Mouse (Mus musculus) retina, adult 2 months (tissue): ENCODE measurements around the gene Fnbp1.

Source experiments
- DNase-seq: peaks from one replicate; pipeline ENCODE4 v3.0.0-alpha.2; 2012; ENCODE audit warnings: low read depth, low spot score

Gene Fnbp1

DNA sequence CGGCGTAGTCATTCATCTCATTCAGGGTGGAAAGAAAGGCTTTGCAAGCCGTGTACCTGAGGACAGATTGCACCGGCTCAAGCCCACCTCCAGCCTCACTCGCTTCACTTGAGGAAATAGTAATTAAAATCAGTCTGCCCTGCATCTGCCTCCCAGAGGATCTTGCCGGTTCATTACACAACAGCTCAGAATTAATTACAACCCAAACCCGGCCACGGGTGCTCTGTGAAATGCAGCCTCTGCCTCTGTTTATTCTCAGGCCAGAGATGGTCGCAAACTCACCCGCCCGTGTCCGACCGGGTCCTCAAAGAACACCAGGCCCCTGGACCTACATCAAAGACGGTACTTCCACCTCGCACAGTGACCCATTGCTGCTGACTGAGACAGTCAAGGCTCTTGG lies 45.7 kb downstream of the Fnbp1 start:
- no peak for DNase-seq

DNA sequence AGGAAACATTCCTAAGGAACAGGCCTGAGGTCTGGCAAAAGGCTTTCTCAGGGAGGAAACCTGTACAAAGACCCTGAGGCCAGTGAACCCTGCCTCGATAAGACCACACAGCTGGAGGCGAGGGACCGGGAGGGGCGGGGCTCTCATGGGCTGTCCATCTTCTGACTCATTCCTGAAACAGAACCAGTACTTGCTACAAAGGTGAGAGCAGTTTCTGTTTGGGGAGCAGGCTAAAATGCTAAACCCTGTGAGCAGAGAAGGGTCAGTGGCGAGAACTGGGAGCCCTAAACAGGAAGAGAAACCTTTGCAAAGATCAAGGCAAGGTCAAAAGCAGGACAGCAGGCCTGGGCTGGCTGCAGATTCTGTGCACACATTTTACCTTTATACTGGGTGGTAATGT lies 47.2 kb downstream of the Fnbp1 start:
- no peak for DNase-seq

DNA sequence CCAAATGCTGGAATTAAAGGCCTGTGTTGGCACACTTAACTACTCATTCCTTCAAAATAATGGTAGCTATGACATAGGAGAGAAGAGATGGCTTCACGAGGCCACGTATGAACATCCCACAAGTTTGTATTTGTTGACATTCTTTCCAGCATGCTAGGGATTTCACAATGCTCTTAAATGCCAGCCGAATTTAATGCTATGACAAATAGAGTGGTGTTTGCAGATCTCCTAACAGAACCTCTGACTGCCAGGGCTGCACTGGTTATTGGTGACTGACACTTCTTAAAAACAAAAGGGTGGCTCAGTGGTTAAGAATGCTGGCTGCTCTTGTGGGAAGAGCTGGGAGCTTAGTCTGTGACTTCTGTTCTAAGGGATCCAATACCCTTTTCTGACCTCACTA lies 48.9 kb downstream of the Fnbp1 start:
- DNase-seq, result no peak

DNA sequence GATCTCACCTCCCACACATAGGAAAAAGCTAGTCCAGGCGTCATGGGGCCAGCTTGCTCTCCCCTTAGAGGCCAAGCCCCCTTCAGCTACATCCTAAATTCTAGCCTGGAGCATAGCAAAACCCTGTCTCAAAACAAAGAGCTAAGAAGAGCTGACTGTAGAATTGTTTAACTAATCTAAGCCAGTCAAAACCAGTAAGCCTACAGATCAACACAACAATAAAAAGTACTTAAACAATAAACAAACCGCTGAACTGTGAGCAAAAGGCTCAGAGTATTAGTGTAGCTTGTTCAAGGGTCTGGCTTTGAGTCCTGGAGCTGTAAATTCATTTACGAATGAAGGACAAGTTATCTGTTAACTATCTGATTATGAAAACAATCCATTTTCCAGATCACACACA lies 50.6 kb downstream of the Fnbp1 start:
- DNase-seq, result no peak

DNA sequence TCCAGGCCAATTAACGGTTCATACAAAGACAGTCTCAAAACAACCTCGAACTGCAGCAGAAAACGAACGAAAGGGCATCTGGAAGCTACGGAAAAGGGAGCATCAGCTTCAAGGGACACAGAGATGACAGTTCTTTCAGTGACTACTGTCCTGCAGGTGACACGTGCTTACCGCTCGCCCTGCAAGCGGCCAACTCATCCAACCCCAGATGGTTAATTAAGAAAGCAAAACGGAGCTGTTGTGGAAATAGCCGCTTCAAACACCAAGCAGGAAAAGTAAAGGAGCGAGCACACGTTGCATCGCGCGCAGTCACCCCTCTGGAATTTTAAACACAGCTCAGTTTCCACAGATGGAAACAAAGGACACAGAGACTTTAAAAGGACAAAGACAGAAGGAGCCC lies 52.2 kb downstream of the Fnbp1 start:
- DNase-seq, result no peak

DNA sequence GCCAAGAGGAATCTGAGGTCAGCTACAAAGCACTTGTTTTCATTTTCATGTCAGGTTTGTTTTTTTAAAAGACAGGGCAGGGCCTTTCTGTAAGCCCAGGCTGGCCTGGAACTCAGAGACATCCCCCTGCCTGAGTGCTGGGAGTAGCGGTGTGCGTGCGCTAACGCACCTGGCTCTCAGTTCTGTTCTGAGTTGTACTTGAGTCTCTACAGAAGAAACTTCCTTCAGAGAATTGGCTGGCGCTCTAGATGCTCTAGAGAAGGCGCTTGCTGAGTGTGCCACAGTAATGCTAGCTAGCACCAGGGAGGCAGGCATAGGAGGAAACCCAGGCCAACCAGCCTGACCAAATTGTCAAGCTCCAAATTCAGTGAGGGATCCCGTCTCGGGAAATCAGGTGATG lies 52.9 kb downstream of the Fnbp1 start:
- no peak for DNase-seq

DNA sequence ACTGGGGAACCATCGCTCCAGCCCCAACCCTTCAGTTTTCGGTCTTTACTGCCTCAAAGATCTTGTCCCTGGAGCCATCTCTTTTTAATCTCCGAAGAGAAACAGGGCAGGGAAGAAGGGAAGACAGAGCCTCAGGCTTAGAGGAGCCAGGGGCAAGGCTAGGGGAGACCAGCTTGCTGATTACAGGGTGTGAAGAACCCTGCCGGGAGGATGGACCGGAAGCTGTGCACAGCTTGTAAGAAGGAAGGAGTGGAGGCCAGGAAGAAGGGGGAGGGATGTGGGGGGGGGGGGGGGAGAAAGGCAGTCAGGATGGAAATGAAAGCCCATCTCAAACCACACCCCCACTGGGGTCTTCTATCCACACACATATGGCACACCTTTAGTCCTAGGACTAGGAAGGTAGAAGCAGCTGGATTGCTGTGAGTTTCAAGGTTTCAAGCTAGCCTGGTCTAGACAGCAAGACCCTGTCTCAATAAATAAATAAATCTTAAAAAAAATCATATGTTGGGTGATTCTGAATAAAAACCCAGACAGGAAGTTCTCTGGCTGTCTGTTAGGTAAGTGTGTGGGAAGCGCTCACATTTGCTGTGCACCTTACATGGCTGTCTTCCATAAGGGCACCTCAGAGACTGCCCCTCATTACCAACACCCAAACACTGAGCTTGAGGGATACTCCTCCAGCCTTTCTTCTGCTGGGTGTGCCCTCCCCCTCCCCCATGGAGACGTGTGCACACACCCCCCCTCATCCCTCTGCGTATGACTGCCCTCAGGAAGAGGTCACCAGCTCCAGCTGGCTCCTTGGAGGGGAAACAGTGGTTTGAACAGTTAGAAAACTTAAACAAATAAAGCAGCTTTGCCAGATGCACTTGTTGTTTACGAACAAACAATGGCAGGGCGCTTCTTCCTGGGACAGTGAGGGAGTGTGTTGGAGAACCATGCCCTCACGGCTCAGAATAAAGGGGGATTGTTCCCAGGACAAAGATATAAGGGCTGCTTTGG lies 53.8 kb downstream of the Fnbp1 start:
- DNase-seq, result no peak

DNA sequence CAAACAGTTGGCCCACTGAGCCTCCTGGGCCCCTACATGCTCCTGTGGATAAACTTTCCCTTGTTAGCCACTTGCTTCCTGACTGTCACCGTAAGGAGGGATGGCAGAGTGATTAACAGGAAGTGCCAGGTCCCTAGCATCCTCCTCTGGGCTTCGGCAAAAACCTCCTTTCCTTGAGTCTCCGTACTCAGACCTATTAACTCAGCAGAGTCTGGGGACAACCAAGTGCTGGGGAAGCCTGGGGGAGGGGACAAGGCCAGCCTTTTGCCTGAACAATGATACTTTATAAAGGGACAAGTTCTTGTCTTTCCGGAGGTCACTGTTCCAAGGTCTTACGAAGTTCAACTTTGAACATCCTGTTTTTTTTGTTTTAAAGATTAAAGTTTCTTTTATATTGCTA lies 54.7 kb downstream of the Fnbp1 start:
- DNase-seq, result no peak

DNA sequence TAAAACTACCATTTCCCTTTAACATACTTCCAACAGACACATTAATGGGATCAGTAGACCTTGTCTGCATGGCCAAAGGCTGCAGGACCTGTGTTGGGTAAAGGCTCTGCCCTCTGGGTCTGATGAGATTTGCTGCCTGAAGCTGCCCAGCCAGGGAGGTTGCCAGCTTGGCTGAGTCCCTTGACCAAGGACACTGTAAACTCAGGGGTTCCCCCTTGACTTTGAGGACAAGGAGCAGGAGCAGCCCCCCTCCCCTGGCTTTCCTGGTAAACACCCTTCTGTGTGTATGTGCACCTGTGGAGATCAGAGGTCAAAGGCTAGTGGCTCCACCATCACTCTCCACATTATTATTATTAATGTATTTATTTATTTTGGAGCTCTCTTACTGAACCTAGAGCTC lies 55.3 kb downstream of the Fnbp1 start:
- no peak for DNase-seq

DNA sequence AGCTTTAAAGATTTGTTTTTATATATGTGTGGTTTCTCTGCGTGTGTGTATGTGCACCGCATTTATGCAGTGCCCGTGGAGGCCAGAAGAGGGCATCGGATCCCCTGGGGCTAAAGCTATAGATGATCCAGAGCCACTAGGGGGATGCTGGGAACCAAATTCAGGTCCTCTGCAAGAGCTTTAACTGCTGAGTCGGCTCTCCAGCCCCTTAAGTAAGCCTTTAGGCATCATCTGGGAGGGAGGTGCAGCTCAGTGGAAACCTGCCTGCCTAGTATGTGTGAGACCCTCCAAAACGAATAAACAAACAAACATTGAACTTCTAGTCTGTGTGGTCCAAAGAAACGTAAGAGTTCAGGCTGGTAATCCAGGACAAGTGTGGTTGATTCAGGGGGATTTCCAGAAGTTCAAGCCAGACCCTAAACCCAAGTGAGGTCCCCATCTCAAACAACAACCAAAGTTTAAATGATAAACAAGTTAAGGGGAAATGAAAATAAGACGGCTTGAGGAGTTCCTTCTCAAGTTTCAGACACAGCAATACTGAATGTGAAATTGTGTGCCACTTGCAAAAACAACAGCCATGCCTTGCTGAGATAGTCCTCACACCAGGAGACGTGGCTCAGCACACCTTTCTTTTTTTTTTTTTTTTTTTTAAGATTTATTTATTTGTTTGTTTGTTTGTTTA lies 57.5 kb downstream of the Fnbp1 start:
- DNase-seq, result no peak

DNA sequence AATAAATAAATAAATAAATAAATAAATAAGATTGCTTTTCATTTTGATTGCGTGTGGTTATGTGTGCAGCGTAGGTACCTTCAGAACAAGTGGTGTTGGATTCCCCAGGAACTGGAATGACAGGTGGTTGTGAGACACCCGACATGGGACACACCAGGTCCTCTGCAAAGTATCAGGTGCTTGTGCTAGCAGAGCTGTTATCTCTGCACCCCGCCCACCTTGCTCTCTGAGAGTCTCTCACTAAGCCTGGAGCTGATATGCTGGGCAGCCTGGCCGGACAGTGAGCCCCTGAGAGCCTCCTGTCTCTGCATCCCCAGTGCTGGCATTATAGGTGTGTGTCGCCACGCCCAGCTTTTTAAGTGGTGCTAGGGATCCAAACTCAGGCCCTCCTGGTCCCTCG lies 58.4 kb downstream of the Fnbp1 start:
- no peak for DNase-seq

DNA sequence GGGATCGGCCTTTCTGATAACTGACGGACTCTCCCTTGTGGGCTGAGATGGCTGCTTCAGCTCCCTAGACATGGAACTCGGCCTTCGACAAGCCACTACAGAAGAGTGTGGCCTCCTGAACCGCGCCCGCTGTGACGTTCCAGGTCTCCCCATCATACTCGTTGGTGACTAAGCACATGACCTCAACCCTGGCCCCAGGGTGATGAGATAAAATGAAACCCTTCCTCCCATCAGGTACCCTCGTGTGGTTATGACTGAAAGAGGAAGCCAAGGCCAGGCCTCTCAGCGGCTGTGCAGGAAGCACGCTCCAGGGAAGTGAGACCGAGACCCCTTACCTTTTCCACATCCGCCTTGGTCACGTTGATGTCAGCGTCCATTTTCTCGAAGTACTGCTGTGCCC lies 59.2 kb downstream of the Fnbp1 start:
- DNase-seq, result no peak

DNA sequence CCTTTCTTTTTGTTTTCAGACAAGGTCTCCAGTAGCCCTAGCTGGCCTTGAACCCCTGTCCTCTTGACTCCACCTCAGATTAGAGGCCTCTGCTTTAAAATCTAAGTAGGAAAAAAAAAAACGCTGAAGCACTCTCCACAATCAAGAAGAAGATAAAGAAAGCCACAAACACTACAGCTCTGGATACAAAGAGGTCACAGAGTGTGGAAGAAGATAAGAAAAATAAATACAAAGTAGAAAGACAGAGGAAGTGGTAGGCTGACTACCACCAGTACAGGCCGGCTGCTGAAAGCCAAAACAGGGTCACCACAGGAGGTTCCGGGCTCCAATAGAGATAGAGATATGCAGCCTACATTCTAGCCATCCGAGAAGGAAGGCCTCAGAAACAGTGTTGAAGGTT lies 60.5 kb downstream of the Fnbp1 start:
- no peak for DNase-seq

DNA sequence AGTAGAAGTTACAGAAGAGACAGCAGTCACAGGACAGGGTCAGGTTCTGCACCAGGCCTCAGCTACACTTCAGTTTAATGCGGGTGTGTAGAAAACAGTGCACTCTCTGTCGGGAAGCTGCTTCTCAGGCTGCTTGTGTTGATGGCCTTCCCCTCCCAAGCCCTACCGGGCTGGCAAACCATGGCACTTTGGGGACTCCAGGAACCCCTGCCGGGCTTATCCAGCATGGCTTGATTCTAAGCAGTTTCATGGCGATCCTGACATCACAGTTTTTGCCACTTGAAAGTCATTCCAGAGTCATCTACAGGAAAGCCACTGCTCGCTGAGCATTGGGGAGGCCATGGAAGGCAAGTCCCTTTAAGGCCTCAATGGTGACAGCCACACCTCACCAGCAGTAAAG lies 62.7 kb downstream of the Fnbp1 start:
- no peak for DNase-seq

DNA sequence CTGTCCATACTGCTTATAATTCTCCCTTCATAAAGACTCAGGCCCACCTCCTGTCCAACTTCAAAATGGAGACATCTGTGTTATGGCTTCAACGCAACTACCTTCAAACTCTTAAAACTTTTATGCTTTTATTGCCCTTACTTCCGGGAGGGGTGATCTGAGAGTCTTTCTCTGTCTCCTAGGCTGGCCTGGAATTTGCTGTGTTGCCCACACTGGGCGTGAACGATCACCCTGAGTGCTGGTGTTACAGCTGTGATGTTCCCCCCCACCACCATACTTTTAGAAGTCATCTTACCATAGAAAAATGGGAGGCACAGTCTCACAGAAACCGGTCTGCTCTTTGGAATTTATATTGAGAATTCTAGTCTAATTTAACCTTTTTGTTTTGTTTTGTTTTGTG lies 64.2 kb downstream of the Fnbp1 start:
- no peak for DNase-seq

DNA sequence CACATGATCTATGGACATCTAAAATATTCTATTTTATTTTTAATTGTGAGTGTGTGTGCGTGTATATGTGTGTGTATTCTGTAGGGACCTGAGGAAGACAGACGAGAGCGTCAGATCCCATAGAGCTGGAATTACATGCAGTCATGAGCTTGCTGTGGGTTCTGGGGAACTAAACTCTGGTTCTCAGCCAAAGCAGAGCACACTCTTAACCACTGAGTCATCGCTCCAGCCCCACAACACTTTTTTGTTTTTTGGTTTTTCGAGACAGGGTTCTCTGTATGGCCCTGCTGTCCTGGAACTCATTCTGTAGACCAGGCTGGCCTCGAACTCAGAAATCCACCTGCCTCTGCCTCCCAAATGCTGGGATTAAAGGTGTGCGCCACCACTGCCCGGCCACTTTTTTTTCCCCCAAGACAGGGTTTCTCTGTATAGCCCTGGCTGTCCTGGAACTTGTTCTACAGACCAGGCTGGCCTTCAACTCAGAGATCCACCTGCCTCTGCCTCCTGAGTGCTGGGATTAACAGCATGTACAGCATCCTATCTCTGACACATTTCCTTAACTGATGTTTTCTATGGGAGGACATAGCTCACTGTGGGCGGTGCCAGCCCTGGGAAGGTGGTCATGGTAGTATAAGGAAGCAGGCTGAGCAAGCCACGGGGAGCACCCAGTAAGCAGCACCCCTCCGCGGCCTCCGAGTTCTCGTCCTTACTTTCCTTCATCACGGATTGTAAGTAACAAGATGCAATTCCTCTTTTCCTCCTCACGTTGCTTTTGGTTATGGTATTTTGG lies 65.3 kb downstream of the Fnbp1 start:
- DNase-seq, result no peak

DNA sequence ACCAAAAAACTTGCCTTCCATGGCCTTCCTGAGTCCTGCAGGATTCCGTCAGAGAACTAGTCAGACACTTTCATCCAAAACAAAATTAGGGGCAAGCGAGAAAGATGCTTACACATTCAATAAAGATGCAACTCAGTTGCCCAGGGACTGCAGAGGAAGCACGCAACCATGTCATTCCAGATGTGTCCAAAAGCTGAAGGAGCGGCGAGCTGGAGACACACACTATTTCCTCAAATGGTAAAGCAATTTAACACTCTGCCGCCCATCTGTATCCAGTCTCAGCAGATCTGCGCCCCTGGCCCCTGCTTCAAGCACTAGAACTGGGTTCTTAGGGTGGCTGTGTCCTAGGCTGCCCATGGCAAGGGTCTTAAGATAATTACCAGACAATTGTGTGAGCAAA lies 66.0 kb downstream of the Fnbp1 start:
- DNase-seq, result no peak

DNA sequence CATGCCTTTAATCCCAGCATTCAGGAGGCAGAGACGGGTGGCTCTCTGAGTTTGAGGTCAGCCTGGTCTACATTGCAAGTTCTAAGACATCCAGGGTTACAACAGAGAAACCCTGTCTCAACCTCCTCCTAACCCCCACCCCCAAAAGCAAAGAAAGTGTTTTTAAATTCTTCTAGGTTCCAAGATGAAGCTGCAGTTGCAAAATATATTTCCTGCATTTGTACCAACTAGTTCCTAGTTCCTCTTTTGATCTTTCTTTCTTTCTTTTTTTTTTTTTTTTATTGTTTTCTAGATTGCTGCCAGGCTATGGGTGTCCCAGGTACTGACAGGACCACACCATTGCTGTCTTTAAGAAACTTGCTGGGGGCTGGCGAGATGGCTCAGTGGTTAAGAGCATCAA lies 66.6 kb downstream of the Fnbp1 start:
- DNase-seq, result no peak

DNA sequence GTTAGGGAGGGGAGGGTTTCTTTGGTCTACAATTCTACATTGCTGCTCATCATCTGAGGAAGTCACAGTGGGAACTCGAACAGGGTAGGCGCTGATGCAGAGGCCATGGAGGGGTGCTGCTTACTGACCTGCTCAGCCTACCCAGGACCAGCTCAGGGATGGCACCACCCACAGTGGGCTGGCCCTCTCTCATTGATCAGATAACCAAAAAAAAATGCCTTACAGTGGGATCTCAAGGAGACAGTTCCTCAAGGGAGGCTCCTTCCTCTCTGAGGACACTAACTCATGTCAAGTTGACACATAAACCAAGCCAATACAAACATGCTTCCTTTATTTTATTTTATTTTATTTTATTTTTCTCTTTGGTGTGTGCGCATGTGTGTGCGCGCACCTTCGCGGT lies 72.3 kb downstream of the Fnbp1 start:
- no peak for DNase-seq

DNA sequence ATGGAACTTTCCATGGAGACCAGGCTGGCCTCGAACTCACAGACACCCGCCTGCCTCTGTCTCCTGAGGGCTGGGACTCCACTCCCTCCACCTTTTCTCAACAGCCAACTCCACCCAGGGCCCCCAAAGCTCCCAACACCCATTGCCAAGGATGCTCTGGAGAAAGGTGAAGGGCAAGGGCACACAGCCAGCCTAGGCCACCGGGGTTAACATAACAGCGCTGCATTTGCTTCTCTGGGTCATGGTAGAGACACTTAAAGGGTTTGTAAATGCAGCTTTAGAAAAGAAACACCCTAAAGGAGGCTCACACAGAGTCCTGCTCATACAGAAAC lies 72.7 kb downstream of the Fnbp1 start:
- no peak for DNase-seq

DNA sequence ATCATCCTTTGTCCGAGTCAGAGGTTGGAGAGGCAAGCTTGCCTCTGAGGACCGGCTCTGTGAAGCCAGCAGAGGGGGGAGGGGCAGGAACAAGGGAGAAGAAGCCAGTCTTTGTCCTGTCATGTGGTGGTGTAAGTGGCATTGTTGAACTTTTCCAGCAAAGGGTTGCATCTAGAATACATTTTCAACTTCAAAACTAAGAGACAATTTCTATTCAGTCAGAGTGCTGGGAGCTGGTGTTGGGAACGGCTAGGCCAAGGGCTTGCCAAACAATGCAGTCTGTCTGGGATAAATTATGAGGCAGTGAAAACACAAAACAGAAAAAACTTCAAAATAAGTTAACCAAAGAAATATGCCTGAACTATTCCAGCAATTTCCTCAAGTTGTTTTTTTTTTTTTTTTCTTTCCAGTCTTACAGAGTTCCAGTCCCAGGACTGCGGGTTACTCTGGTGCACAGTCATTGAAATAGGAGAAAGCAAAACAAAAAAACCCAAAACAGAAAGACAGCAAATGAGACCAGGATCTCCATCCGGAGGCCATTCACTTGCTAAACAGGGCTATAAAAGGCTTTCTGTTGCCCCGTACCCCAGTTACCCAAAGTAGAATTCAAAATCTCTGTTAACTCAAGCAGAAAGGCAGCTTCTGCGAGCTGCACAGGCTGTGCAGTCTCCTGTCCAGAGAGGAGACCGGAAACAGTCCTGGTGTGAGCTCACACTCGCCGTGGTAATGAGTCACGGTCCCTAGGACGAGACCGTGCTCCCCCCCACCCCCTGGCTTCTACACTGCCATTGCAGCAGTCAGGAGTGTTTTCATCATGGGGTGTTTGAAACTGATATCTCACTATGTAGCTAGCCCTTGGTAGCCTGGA lies 73.3 kb downstream of the Fnbp1 start:
- DNase-seq, result no peak
